Mouse (Mus musculus): ENCODE data around the gene Ahnak2. TPM values are rescaled to one million over a fixed set of nuclear protein-coding genes. Genes with fewer than 3 reads are reported as not detected.

Ahnak2 gene
- polyA plus RNA-seq, 1 experiment, result 25.8 TPM

GRCm38 (mm10) chr12:112808587-112809364 is 6.3 kb upstream of the Ahnak2 start, which contains the start of gene Clba1:
Gene Clba1 (plus strand): TSS chr12:112808937.
- no peak within 1 kb of the TSS for H3K27ac ChIP-seq (ENCODE audit: insufficient read depth, low read length)
- peak within 1 kb of the TSS; percentile 64 for H3K9ac ChIP-seq (ENCODE audit: low read depth, poor library complexity, severe bottlenecking)

GRCm38 (mm10) chr12:112808212-112808586 is 5.7 kb upstream of the Ahnak2 start:
- Histone ChIP-seq H3K4me3 (ENCODE audit: low read depth, low read length) (peak overlapping the region; percentile 65), H3K4me1 (ENCODE audit: control insufficient read depth, insufficient read depth, low read length) (no peaks in the 10 kb centered on the region), H3K27me3 (ENCODE audit: control insufficient read depth, insufficient read depth, low read length, poor library complexity, severe bottlenecking) (no peaks in the 10 kb centered on the region), H3K9me3 (replicated peaks; ENCODE audit: control insufficient read depth, insufficient read depth, low read length, poor library complexity, severe bottlenecking) (no peaks in the 10 kb centered on the region), H3K9ac (ENCODE audit: low read depth, poor library complexity, severe bottlenecking) (no peak overlapping the region), H3K27ac (ENCODE audit: insufficient read depth, low read length) (no peak overlapping the region), H3K36me3 (ENCODE audit: control insufficient read depth, insufficient read depth, low read length, poor library complexity, severe bottlenecking) (no peaks in the 10 kb centered on the region)
- TF ChIP-seq EP300 (IDR thresholded peaks at IDR 0.05; ENCODE audit: insufficient read depth, low read depth, low read length) (no peak), POLR2A (IDR thresholded peaks at IDR 0.05; ENCODE audit: insufficient read depth, low read length) (no peak), CTCF (IDR thresholded peaks at IDR 0.05; ENCODE audit: low read depth, low read length) (no peak)

More at GRCm38 (mm10) chr12:112808587-112809364, 6.3 kb upstream of the Ahnak2 start, which contains the start of gene Clba1:
- H3K9me3 ChIP-seq (replicated peaks; ENCODE audit: control insufficient read depth, insufficient read depth, low read length, poor library complexity, severe bottlenecking), result no peaks in the 10 kb centered on the region
- peak within 1 kb of the TSS; percentile 65 for H3K4me3 ChIP-seq (ENCODE audit: low read depth, low read length)
- H3K27me3 ChIP-seq (ENCODE audit: control insufficient read depth, insufficient read depth, low read length, poor library complexity, severe bottlenecking), result no peaks in the 10 kb centered on the region
- H3K36me3 ChIP-seq (ENCODE audit: control insufficient read depth, insufficient read depth, low read length, poor library complexity, severe bottlenecking), result no peaks in the 10 kb centered on the region
- TF ChIP-seq CTCF (IDR thresholded peaks at IDR 0.05; ENCODE audit: low read depth, low read length) (peak; percentile 24), POLR2A (IDR thresholded peaks at IDR 0.05; ENCODE audit: insufficient read depth, low read length) (peak; percentile 38), EP300 (IDR thresholded peaks at IDR 0.05; ENCODE audit: insufficient read depth, low read depth, low read length) (peak; percentile 33; the same call in 1 of the 2 replicates)
- H3K4me1 ChIP-seq (ENCODE audit: control insufficient read depth, insufficient read depth, low read length), result no peaks in the 10 kb centered on the region

GRCm38 (mm10) chr12:112807796-112808195 is 5.3 kb upstream of the Ahnak2 start:
- no peak for TF ChIP-seq POLR2A (IDR thresholded peaks at IDR 0.05; ENCODE audit: insufficient read depth, low read length)
- no peak for TF ChIP-seq EP300 (IDR thresholded peaks at IDR 0.05; ENCODE audit: insufficient read depth, low read depth, low read length)
- TF ChIP-seq CTCF (IDR thresholded peaks at IDR 0.05; ENCODE audit: low read depth, low read length), result no peak
- no peaks in the 10 kb centered on the region for H3K27me3 ChIP-seq (ENCODE audit: control insufficient read depth, insufficient read depth, low read length, poor library complexity, severe bottlenecking)
- no peaks in the 10 kb centered on the region for H3K4me1 ChIP-seq (ENCODE audit: control insufficient read depth, insufficient read depth, low read length)
- no peak overlapping the region for H3K4me3 ChIP-seq (ENCODE audit: low read depth, low read length)
- no peak overlapping the region for H3K27ac ChIP-seq (ENCODE audit: insufficient read depth, low read length)
- no peaks in the 10 kb centered on the region for H3K9me3 ChIP-seq (replicated peaks; ENCODE audit: control insufficient read depth, insufficient read depth, low read length, poor library complexity, severe bottlenecking)
- H3K36me3 ChIP-seq (ENCODE audit: control insufficient read depth, insufficient read depth, low read length, poor library complexity, severe bottlenecking), result no peaks in the 10 kb centered on the region
- H3K9ac ChIP-seq (ENCODE audit: low read depth, poor library complexity, severe bottlenecking), result no peak overlapping the region

GRCm38 (mm10) chr12:112806044-112806443 is 3.6 kb upstream of the Ahnak2 start:
- Histone ChIP-seq H3K9ac (ENCODE audit: low read depth, poor library complexity, severe bottlenecking) (no peak overlapping the region), H3K4me3 (ENCODE audit: low read depth, low read length) (no peak overlapping the region), H3K4me1 (ENCODE audit: control insufficient read depth, insufficient read depth, low read length) (no peaks in the 10 kb centered on the region), H3K9me3 (replicated peaks; ENCODE audit: control insufficient read depth, insufficient read depth, low read length, poor library complexity, severe bottlenecking) (no peaks in the 10 kb centered on the region), H3K27me3 (ENCODE audit: control insufficient read depth, insufficient read depth, low read length, poor library complexity, severe bottlenecking) (no peaks in the 10 kb centered on the region), H3K27ac (ENCODE audit: insufficient read depth, low read length) (no peak overlapping the region), H3K36me3 (ENCODE audit: control insufficient read depth, insufficient read depth, low read length, poor library complexity, severe bottlenecking) (no peaks in the 10 kb centered on the region)
- TF ChIP-seq EP300 (IDR thresholded peaks at IDR 0.05; ENCODE audit: insufficient read depth, low read depth, low read length), result no peak
- no peak for TF ChIP-seq POLR2A (IDR thresholded peaks at IDR 0.05; ENCODE audit: insufficient read depth, low read length)
- TF ChIP-seq CTCF (IDR thresholded peaks at IDR 0.05; ENCODE audit: low read depth, low read length), result no peak

GRCm38 (mm10) chr12:112804046-112804445 is 1.6 kb upstream of the Ahnak2 start:
- TF ChIP-seq CTCF (IDR thresholded peaks at IDR 0.05; ENCODE audit: low read depth, low read length) (no peak), EP300 (IDR thresholded peaks at IDR 0.05; ENCODE audit: insufficient read depth, low read depth, low read length) (no peak), POLR2A (IDR thresholded peaks at IDR 0.05; ENCODE audit: insufficient read depth, low read length) (no peak)
- Histone ChIP-seq H3K27me3 (ENCODE audit: control insufficient read depth, insufficient read depth, low read length, poor library complexity, severe bottlenecking) (no peaks in the 10 kb centered on the region), H3K4me1 (ENCODE audit: control insufficient read depth, insufficient read depth, low read length) (no peaks in the 10 kb centered on the region), H3K36me3 (ENCODE audit: control insufficient read depth, insufficient read depth, low read length, poor library complexity, severe bottlenecking) (no peaks in the 10 kb centered on the region), H3K9ac (ENCODE audit: low read depth, poor library complexity, severe bottlenecking) (no peak overlapping the region), H3K4me3 (ENCODE audit: low read depth, low read length) (no peak overlapping the region), H3K9me3 (replicated peaks; ENCODE audit: control insufficient read depth, insufficient read depth, low read length, poor library complexity, severe bottlenecking) (no peaks in the 10 kb centered on the region), H3K27ac (ENCODE audit: insufficient read depth, low read length) (no peak overlapping the region)

GRCm38 (mm10) chr12:112802917-112803316 is 460 bp upstream of the Ahnak2 start:
- Histone ChIP-seq H3K4me1 (ENCODE audit: control insufficient read depth, insufficient read depth, low read length) (no peaks in the 10 kb centered on the region), H3K4me3 (ENCODE audit: low read depth, low read length) (no peak overlapping the region), H3K27ac (ENCODE audit: insufficient read depth, low read length) (no peak overlapping the region), H3K36me3 (ENCODE audit: control insufficient read depth, insufficient read depth, low read length, poor library complexity, severe bottlenecking) (no peaks in the 10 kb centered on the region), H3K9ac (ENCODE audit: low read depth, poor library complexity, severe bottlenecking) (no peak overlapping the region), H3K27me3 (ENCODE audit: control insufficient read depth, insufficient read depth, low read length, poor library complexity, severe bottlenecking) (no peaks in the 10 kb centered on the region), H3K9me3 (replicated peaks; ENCODE audit: control insufficient read depth, insufficient read depth, low read length, poor library complexity, severe bottlenecking) (no peaks in the 10 kb centered on the region)
- TF ChIP-seq CTCF (IDR thresholded peaks at IDR 0.05; ENCODE audit: low read depth, low read length) (no peak), POLR2A (IDR thresholded peaks at IDR 0.05; ENCODE audit: insufficient read depth, low read length) (no peak), EP300 (IDR thresholded peaks at IDR 0.05; ENCODE audit: insufficient read depth, low read depth, low read length) (no peak)
